Mouse (Mus musculus) forebrain, embryonic 10.5 days (tissue): Measurements from ENCODE around the gene 2310030G06Rik. TPM values are rescaled to one million over a fixed set of nuclear protein-coding genes. Genes with fewer than 3 reads are reported as not detected.

ENCODE experiments used
- DNase-seq: peaks from one replicate; pipeline ENCODE4 v3.0.0-alpha.2; 2017; ENCODE audit warnings: low spot score; ENCODE audit errors: extremely low spot score
- H3K27ac ChIP-seq: fragments of 300-500 bp; sonication (generic); 2 replicates; pipeline ENCODE4 v1.5.1; 2016; ENCODE audit warnings: mild to moderate bottlenecking
- H3K27me3 ChIP-seq: fragments of 300-500 bp; sonication (generic); 2 replicates; pipeline ENCODE4 v1.6.1; 2016; ENCODE audit warnings: mild to moderate bottlenecking; ENCODE audit not compliant: poor library complexity, severe bottlenecking
- H3K36me3 ChIP-seq: fragments of 300-500 bp; sonication (generic); replicated peaks from 2 replicates; pipeline ENCODE4 v1.6.1; 2016; ENCODE audit warnings: mild to moderate bottlenecking, moderate library complexity
- H3K4me1 ChIP-seq: fragments of 300-500 bp; sonication (generic); 2 replicates; pipeline ENCODE4 v1.6.1; 2016
- H3K4me3 ChIP-seq: fragments of 300-500 bp; sonication (generic); 2 replicates; pipeline ENCODE4 v1.5.1; 2016; ENCODE audit warnings: mild to moderate bottlenecking, moderate library complexity
- H3K9me3 ChIP-seq: fragments of 300-500 bp; sonication (generic); 2 replicates; pipeline ENCODE4 v1.6.1; 2016; ENCODE audit warnings: mild to moderate bottlenecking, moderate library complexity
- WGBS: fragments of 180-500 bp; shearing (Covaris S2); methylation state at CpG from one replicate; pipeline ENCODE4 v1.1.7; 2016; 5-methylcytosine and 5-hydroxymethylcytosine counted together
- polyA plus RNA-seq: library from polyadenylated mRNA; unstranded; fragments of >200 nt; fragmentation: Nextera tagmentation; extraction: Ambion mirVana; gene quantifications from 2 replicates; pipeline ENCODE4 v1.2.1, GENCODE M21; 2016

2310030G06Rik gene
- polyA plus RNA-seq, 1 experiment from 2014 or later, result 2.1 TPM

DNA sequence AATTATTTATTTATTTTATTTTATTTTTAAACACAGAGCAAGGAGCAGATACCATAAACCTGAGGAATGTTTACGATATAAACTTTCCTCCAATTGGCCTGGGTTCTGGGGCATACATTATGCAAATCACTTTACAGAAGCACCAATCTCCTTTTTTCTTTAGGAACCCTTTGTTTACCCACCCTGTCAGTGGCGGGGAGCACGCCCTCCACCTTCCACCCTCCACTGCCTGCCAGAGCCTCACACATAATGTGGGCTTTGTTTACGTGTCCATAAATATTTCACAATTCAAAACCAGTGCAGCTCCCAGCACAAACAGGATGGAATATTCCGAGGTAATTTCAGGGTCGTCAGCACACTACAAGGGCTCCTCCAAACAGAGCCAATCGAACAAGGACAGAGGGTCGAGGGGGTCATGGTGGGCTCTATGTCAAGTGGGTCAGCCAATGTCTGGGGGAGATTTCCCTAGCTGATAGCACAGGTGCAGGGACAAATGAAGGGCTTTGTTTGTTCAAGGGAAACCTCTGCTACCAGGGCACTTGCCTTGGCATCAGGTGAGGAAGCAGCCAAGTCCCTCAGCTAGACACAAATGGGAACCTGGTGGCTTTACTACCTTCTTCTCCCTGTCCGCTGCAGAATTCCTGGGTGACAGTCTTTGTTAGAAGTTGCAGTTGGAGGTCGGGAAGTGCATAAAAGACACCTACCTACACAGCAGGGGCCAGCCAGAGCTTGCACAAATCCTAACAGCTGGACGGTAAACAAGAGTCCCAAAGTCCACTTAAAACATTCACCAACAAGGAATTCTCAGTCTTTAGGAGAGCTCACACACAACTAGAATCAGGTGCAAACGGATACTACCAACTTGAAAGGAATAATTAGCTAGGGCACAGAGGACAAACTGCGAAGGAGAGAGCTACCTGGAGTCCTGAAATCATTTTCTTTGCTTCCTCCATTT, 53.4 kb downstream of the 2310030G06Rik start:
- Histone ChIP-seq H3K27ac (no peak overlapping the region), H3K36me3 (peaks cover 41% of the 10 kb centered on the region), H3K4me1 (peaks cover 42% of the 10 kb centered on the region), H3K9me3 (no peaks in the 10 kb centered on the region), H3K4me3 (peak overlapping the region; percentile 8; the same call in 1 of the 2 replicates), H3K27me3 (peaks cover 13% of the 10 kb centered on the region)
- WGBS, result 20% methylated on average over 13 of the region's 13 CpGs
- DNase-seq, result no peak

Other genes starting within 250 kb of the 2310030G06Rik start
- gene Pts, start 217.8 kb downstream of the 2310030G06Rik start, polyA plus RNA-seq, result 81.2 and 86.5 TPM in 2 replicates
- 3.7 and 4.5 TPM in 2 replicates for gene Il18, start 191.7 kb downstream of the 2310030G06Rik start, polyA plus RNA-seq
- gene Bco2, start 191.4 kb downstream of the 2310030G06Rik start, polyA plus RNA-seq, result 0.25 TPM in 2 replicates
- gene Tex12, start 185.2 kb downstream of the 2310030G06Rik start, polyA plus RNA-seq, result 0.17 TPM in 1 of 2 replicates, not detected in the other
- 325 and 340 TPM in 2 replicates for gene Sdhd, start 142.7 kb downstream of the 2310030G06Rik start, polyA plus RNA-seq
- gene Timm8b, start 142.6 kb downstream of the 2310030G06Rik start, polyA plus RNA-seq, result 308 and 321 TPM in 2 replicates
- 6.5 and 7.9 TPM in 2 replicates for gene Pih1d2, start 129.2 kb downstream of the 2310030G06Rik start, polyA plus RNA-seq
- 20.5 and 22.1 TPM in 2 replicates for gene Nkapd1, start 129.1 kb downstream of the 2310030G06Rik start, polyA plus RNA-seq
- 54.0 and 59.0 TPM in 2 replicates for gene Dlat, start 86.8 kb downstream of the 2310030G06Rik start, polyA plus RNA-seq
- 22.2 and 23.0 TPM in 2 replicates for gene Dixdc1, start 7.0 kb downstream of the 2310030G06Rik start, polyA plus RNA-seq
- 3.2 and 5.7 TPM in 2 replicates for gene Cryab, start 4.8 kb upstream of the 2310030G06Rik start, polyA plus RNA-seq
- 0.69 and 1.1 TPM in 2 replicates for gene Hspb2, start 5.8 kb upstream of the 2310030G06Rik start, polyA plus RNA-seq
- gene Fdxacb1, start 21.7 kb upstream of the 2310030G06Rik start, polyA plus RNA-seq, result 12.2 and 14.5 TPM in 2 replicates
- gene Alg9, start 28.5 kb upstream of the 2310030G06Rik start, polyA plus RNA-seq, result 35.0 and 36.9 TPM in 2 replicates
- gene 1110032A03Rik, start 29.0 kb upstream of the 2310030G06Rik start, polyA plus RNA-seq, result 23.2 and 24.7 TPM in 2 replicates
- 170 and 171 TPM in 2 replicates for gene Ppp2r1b, start 98.8 kb upstream of the 2310030G06Rik start, polyA plus RNA-seq